Mouse (Mus musculus) stomach, embryonic 14.5 days (tissue): ENCODE measurements around the gene 1810009A15Rik. TPM values are rescaled to one million over a fixed set of nuclear protein-coding genes. Genes with fewer than 3 reads are reported as not detected.

Experiments used
- ATAC-seq: fragments of 200-750 bp; cut with Nextera tagmentation; 2 replicates; pipeline ENCODE4 v1.8.0; 2017; ENCODE audit warnings: low read depth, moderate TSS enrichment; ENCODE audit not compliant: insufficient number of reproducible peaks, insufficient read depth, low FRiP score
- H3K27ac ChIP-seq: fragments of 300-500 bp; sonication (generic); 2 replicates; pipeline ENCODE4 v1.5.1; 2014; ENCODE audit warnings: mild to moderate bottlenecking, low read length, moderate library complexity, mixed read lengths
- H3K27me3 ChIP-seq: fragments of 300-500 bp; sonication (generic); 2 replicates; pipeline ENCODE4 v1.6.1; 2014; ENCODE audit warnings: low read length, control low read depth, mixed read lengths; ENCODE audit not compliant: control insufficient read depth, insufficient read depth
- H3K36me3 ChIP-seq: fragments of 300-500 bp; sonication (generic); 2 replicates; pipeline ENCODE4 v1.6.1; 2014; ENCODE audit warnings: mild to moderate bottlenecking, control low read depth, low read length, moderate library complexity, mixed read lengths; ENCODE audit not compliant: control insufficient read depth, insufficient read depth
- H3K4me1 ChIP-seq: fragments of 300-500 bp; sonication (generic); 2 replicates; pipeline ENCODE4 v1.6.1; 2014; ENCODE audit warnings: low read length, control low read depth, mixed read lengths; ENCODE audit not compliant: control insufficient read depth, insufficient read depth
- H3K4me2 ChIP-seq: fragments of 300-500 bp; sonication (generic); replicated peaks from 2 replicates; pipeline ENCODE4 v1.6.1; 2014; ENCODE audit warnings: low read depth, low read length, control low read depth
- H3K4me3 ChIP-seq: fragments of 300-500 bp; sonication (generic); 2 replicates; pipeline ENCODE4 v1.5.1; 2014; ENCODE audit warnings: low read depth, low read length, control low read depth
- H3K9ac ChIP-seq: fragments of 300-500 bp; sonication (generic); replicated peaks from 2 replicates; pipeline ENCODE4 v1.6.1; 2014; ENCODE audit warnings: low read depth, mild to moderate bottlenecking, control low read depth, low read length, moderate library complexity, mixed read lengths
- H3K9me3 ChIP-seq: fragments of 300-500 bp; sonication (generic); 2 replicates; pipeline ENCODE4 v1.6.1; 2016; ENCODE audit warnings: low read depth, low read length, control low read depth; ENCODE audit not compliant: control insufficient read depth
- WGBS: fragments of 180-500 bp; shearing (Covaris S2); extraction: QIAGEN DNeasy Blood & Tissue Kit; methylation state at CpG from one replicate; pipeline ENCODE4 v1.1.7; 2014; 5-methylcytosine and 5-hydroxymethylcytosine counted together
- microRNA-seq: library from miRNA; unstranded; fragments of <30 nt; microRNA quantifications from one replicate; pipeline ENCODE4, GENCODE M21; 2016
- polyA plus RNA-seq: library from polyadenylated mRNA; unstranded; fragments of >200 nt; fragmentation: Nextera tagmentation; extraction: Ambion mirVana; gene quantifications from 2 replicates; pipeline ENCODE4 v1.2.1, GENCODE M21; 2014

1810009A15Rik gene
- polyA plus RNA-seq, 1 experiment from 2014 or later, result 71.0 TPM

GRCm38 (mm10) chr19:8930117-8930516 is 41.5 kb downstream of the 1810009A15Rik start:
- Histone ChIP-seq H3K9ac (peak overlapping the region; percentile 68), H3K4me2 (peak overlapping the region; percentile 73), H3K36me3 (peaks cover 38% of the 10 kb centered on the region), H3K27ac (peak overlapping the region; percentile 81), H3K27me3 (no peaks in the 10 kb centered on the region), H3K4me1 (peaks cover 10% of the 10 kb centered on the region; the same call in 1 of the 2 replicates), H3K4me3 (peak overlapping the region; percentile 85), H3K9me3 (no peaks in the 10 kb centered on the region)
- WGBS, result 7% methylated on average over 11 of the region's 11 CpGs
- no peak for ATAC-seq

- H3K27ac ChIP-seq, result no peak overlapping the region
- WGBS, result 75% methylated on average over 7 of the region's 7 CpGs
- peak overlapping the region; percentile 68; the same call in 1 of the 2 replicates for H3K9ac ChIP-seq
- H3K36me3 ChIP-seq, result peaks cover 39% of the 10 kb centered on the region
- H3K27me3 ChIP-seq, result no peaks in the 10 kb centered on the region
- H3K9me3 ChIP-seq, result no peaks in the 10 kb centered on the region
- peak overlapping the region; percentile 85 for H3K4me3 ChIP-seq
- no peak for ATAC-seq
- peak overlapping the region; percentile 73 for H3K4me2 ChIP-seq
- peaks cover 10% of the 10 kb centered on the region; the same call in 1 of the 2 replicates for H3K4me1 ChIP-seq
Observed at GRCm38 (mm10) chr19:8930771-8931170, 42.1 kb downstream of the 1810009A15Rik start.

DNA sequence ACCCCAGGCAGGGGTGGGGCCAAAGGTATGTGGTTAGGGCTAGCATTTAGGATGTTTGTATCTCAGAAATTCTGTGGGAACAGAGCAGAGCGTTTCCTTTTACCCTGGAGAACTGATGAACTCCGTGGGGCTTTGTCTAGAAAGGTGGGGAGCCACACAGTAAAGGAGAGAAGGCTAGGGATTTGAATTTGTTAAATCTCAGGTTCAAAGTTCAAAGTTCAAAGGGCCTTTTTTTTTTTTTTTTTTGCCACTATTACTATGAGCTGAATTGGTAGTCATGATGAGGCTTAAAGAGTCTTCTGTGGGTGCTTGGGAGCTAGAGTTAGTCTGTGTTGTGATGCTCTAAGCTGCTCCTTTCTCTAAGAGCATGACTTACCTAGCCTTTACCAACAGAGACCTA is 48.1 kb downstream of the 1810009A15Rik start:
- Histone ChIP-seq H3K36me3 (peaks cover 47% of the 10 kb centered on the region), H3K9ac (no peak overlapping the region), H3K27me3 (no peaks in the 10 kb centered on the region), H3K4me2 (no peak overlapping the region), H3K4me1 (no peaks in the 10 kb centered on the region; the same call in 1 of the 2 replicates), H3K4me3 (no peak overlapping the region), H3K27ac (no peak overlapping the region), H3K9me3 (no peaks in the 10 kb centered on the region)
- no peak for ATAC-seq
- 85% methylated on average over 2 of the region's 2 CpGs for WGBS

Small RNA genes lying within 50 kb of the gene (microRNA-seq; reads per million reads assigned to microRNA genes)
- gene Mir5136, result not detected

Other genes starting within 250 kb of the 1810009A15Rik start
- 0.35 and 0.38 TPM in 2 replicates for gene Chrm1, start 225.1 kb upstream of the 1810009A15Rik start, polyA plus RNA-seq
- 80.8 and 91.1 TPM in 2 replicates for gene Slc3a2, start 165.5 kb upstream of the 1810009A15Rik start, polyA plus RNA-seq
- gene Wdr74, start 153.0 kb upstream of the 1810009A15Rik start, polyA plus RNA-seq, result 79.4 and 85.6 TPM in 2 replicates
- gene 1700092M07Rik, start 148.1 kb upstream of the 1810009A15Rik start, polyA plus RNA-seq, result 1.0 and 1.9 TPM in 2 replicates
- gene Stx5a, start 147.4 kb upstream of the 1810009A15Rik start, polyA plus RNA-seq, result 141 and 143 TPM in 2 replicates
- 168 and 178 TPM in 2 replicates for gene Nxf1, start 131.8 kb upstream of the 1810009A15Rik start, polyA plus RNA-seq
- 178 and 194 TPM in 2 replicates for gene Tmem223, start 117.9 kb upstream of the 1810009A15Rik start, polyA plus RNA-seq
- gene Tmem179b, start 114.4 kb upstream of the 1810009A15Rik start, polyA plus RNA-seq, result 85.4 and 94.0 TPM in 2 replicates
- 17.1 and 17.5 TPM in 2 replicates for gene Taf6l, start 102.4 kb upstream of the 1810009A15Rik start, polyA plus RNA-seq
- 140 and 151 TPM in 2 replicates for gene Polr2g, start 90.3 kb upstream of the 1810009A15Rik start, polyA plus RNA-seq
- 4.7 and 5.2 TPM in 2 replicates for gene Zbtb3, start 86.3 kb upstream of the 1810009A15Rik start, polyA plus RNA-seq
- gene Ttc9c, start 69.5 kb upstream of the 1810009A15Rik start, polyA plus RNA-seq, result 47.5 and 51.7 TPM in 2 replicates
- gene Hnrnpul2, start 68.8 kb upstream of the 1810009A15Rik start, polyA plus RNA-seq, result 10.0 and 10.1 TPM in 2 replicates
- gene AC129217.1, start 59.1 kb upstream of the 1810009A15Rik start, polyA plus RNA-seq, result not detected in 2 replicates
- gene Bscl2, start 51.4 kb upstream of the 1810009A15Rik start, polyA plus RNA-seq, result 42.5 and 43.0 TPM in 2 replicates
- 13.9 and 17.8 TPM in 2 replicates for gene Gng3, start 49.7 kb upstream of the 1810009A15Rik start, polyA plus RNA-seq
- gene Lrrn4cl, start 38.1 kb upstream of the 1810009A15Rik start, polyA plus RNA-seq, result 1.2 and 1.6 TPM in 2 replicates
- 154 and 162 TPM in 2 replicates for gene Ubxn1, start 17.4 kb upstream of the 1810009A15Rik start, polyA plus RNA-seq
- gene Uqcc3, start 7.9 kb upstream of the 1810009A15Rik start, polyA plus RNA-seq, result 63.9 and 67.6 TPM in 2 replicates
- 58.5 and 82.3 TPM in 2 replicates for gene Lbhd1, start 5.1 kb upstream of the 1810009A15Rik start, polyA plus RNA-seq
- not detected in 2 replicates for gene Gm49403, start 4.9 kb upstream of the 1810009A15Rik start, polyA plus RNA-seq
- gene Gm49416, start 73 bp downstream of the 1810009A15Rik start, polyA plus RNA-seq, result not detected in 2 replicates
- 29.3 and 33.5 TPM in 2 replicates for gene Ints5, start 4.2 kb downstream of the 1810009A15Rik start, polyA plus RNA-seq
- gene Ganab, start 9.2 kb downstream of the 1810009A15Rik start, polyA plus RNA-seq, result 82.0 and 90.3 TPM in 2 replicates
- gene B3gat3, start 31.5 kb downstream of the 1810009A15Rik start, polyA plus RNA-seq, result 35.7 and 37.5 TPM in 2 replicates
- 1.0 and 2.0 TPM in 2 replicates for gene Rom1, start 40.5 kb downstream of the 1810009A15Rik start, polyA plus RNA-seq
- 16.8 and 18.2 TPM in 2 replicates for gene Eml3, start 40.7 kb downstream of the 1810009A15Rik start, polyA plus RNA-seq
- 41.5 and 45.3 TPM in 2 replicates for gene Mta2, start 53.0 kb downstream of the 1810009A15Rik start, polyA plus RNA-seq
- gene Tut1, start 65.0 kb downstream of the 1810009A15Rik start, polyA plus RNA-seq, result 27.2 and 27.6 TPM in 2 replicates
- gene Eef1g, start 78.2 kb downstream of the 1810009A15Rik start, polyA plus RNA-seq, result 469 and 470 TPM in 2 replicates
- 33.4 and 40.6 TPM in 2 replicates for gene Ahnak, start 100.4 kb downstream of the 1810009A15Rik start, polyA plus RNA-seq
- gene Scgb1a1, start 199.1 kb downstream of the 1810009A15Rik start, polyA plus RNA-seq, result not detected in 2 replicates
- 9.3 and 15.2 TPM in 2 replicates for gene Asrgl1, start 246.8 kb downstream of the 1810009A15Rik start, polyA plus RNA-seq